Mouse (Mus musculus) ES-E14 (cell line): ENCODE data around the gene Plek2. TPM values are rescaled to one million over a fixed set of nuclear protein-coding genes. Genes with fewer than 3 reads are reported as not detected.
"Not testable (repeated sequence)": the region's sequence is repeated elsewhere in the genome, so short reads cannot be mapped to it uniquely, and the experiment has no call there.

Source experiments
- DNase-seq: peaks from one replicate; pipeline ENCODE4 v3.0.0-alpha.2; 2013; ENCODE audit warnings: low read depth, low spot score
- H3K27ac ChIP-seq: 2 replicates; pipeline ENCODE4 v1.5.1; 2012; ENCODE audit warnings: low read depth, mild to moderate bottlenecking, low read length, moderate library complexity, mixed read lengths; ENCODE audit not compliant: poor library complexity, insufficient read depth, severe bottlenecking
- H3K36me3 ChIP-seq: 2 replicates; pipeline ENCODE4 v1.6.1; 2012; ENCODE audit warnings: mild to moderate bottlenecking, low read length, moderate library complexity, mixed read lengths; ENCODE audit not compliant: control insufficient read depth, poor library complexity, insufficient read depth, severe bottlenecking
- H3K4me1 ChIP-seq, 2 experiments: fragments of 150-350 bp in 1 of 2; sonication (generic) in 1 of 2; 2 replicates each; pipeline ENCODE4 v1.6.1; 2012; ENCODE audit warnings: low read length in 2 of 2, mild to moderate bottlenecking in 1 of 2, mixed read lengths in 1 of 2; ENCODE audit not compliant: control insufficient read depth in 2 of 2, insufficient read depth in 2 of 2, poor library complexity in 1 of 2
- H3K4me3 ChIP-seq, 2 experiments: fragments of 150-350 bp in 1 of 2; sonication (generic) in 1 of 2; 2 replicates each; pipeline ENCODE4 v1.5.1; 2012; ENCODE audit warnings: low read length in 2 of 2, low read depth in 1 of 2, mild to moderate bottlenecking in 1 of 2, mixed read lengths in 1 of 2; ENCODE audit not compliant: insufficient read depth in 1 of 2, poor library complexity in 1 of 2, severe bottlenecking in 1 of 2
- H3K9ac ChIP-seq: 2 replicates; pipeline ENCODE4 v1.6.1; 2012; ENCODE audit warnings: low read depth, mild to moderate bottlenecking, low read length, mixed read lengths; ENCODE audit not compliant: poor library complexity, insufficient read depth, severe bottlenecking
- H3K9me3 ChIP-seq: fragments of 150-350 bp; sonication (generic); 2 replicates; pipeline ENCODE4 v1.6.1; 2012; ENCODE audit warnings: low read depth, mild to moderate bottlenecking, low read length; ENCODE audit not compliant: control insufficient read depth, insufficient read depth
- CHD2 ChIP-seq: IDR thresholded peaks from 2 replicates; pipeline ENCODE4 v1.6.1; 2014; ENCODE audit warnings: mild to moderate bottlenecking, low read depth, low read length, inconsistent platforms
- HCFC1 ChIP-seq: IDR thresholded peaks from 2 replicates; pipeline ENCODE4 v1.6.1; 2012; ENCODE audit warnings: low read length, inconsistent platforms, borderline replicate concordance; ENCODE audit not compliant: insufficient read depth
- MAFK ChIP-seq: IDR thresholded peaks from 2 replicates; pipeline ENCODE4 v1.6.1; 2014; ENCODE audit warnings: mild to moderate bottlenecking, low read depth, low read length, inconsistent platforms; ENCODE audit not compliant: insufficient read depth
- ZC3H11A ChIP-seq: IDR thresholded peaks from 2 replicates; pipeline ENCODE4 v1.6.1; 2012; ENCODE audit warnings: low read depth, mild to moderate bottlenecking, inconsistent platforms, low read length, borderline replicate concordance
- ZNF384 ChIP-seq: IDR thresholded peaks from 2 replicates; pipeline ENCODE4 v1.6.1; 2012; ENCODE audit warnings: low read depth, low read length, inconsistent platforms
- in situ Hi-C, 2 experiments: fragments of 600-800 bp; cut with MboI; formaldehyde crosslinking; loops; one replicate each; pipeline ENCODE4 v1.15.1; 2025; ENCODE audit warnings: low sequenced_read_pairs in 2 of 2, inconsistent platforms in 1 of 2; ENCODE audit not compliant: unreplicated experiment in 2 of 2
- total RNA-seq: library from RNA; depleted of rRNA; stranded (reverse); fragments of 300-350 nt; gene quantifications from 2 replicates; pipeline ENCODE4 v1.2.3, GENCODE M21; 2012

Gene Plek2
- total RNA-seq, 1 experiment = 0.98 TPM

- no peak for DNase-seq
- Histone ChIP-seq H3K4me1 (no peaks in the 10 kb centered on the region), H3K9me3 (no peaks in the 10 kb centered on the region), H3K36me3 (no peaks in the 10 kb centered on the region), H3K27ac (no peak overlapping the region), H3K9ac (no peak overlapping the region), H3K4me3 (no peak overlapping the region)
- in situ Hi-C loops = no loop called here
- TF ChIP-seq HCFC1 = no peak
- no peak for TF ChIP-seq MAFK
- no peak for TF ChIP-seq ZNF384
- no peak for TF ChIP-seq CHD2
- TF ChIP-seq ZC3H11A = no peak
These were observed 23.1 kb upstream of the Plek2 start for GRCm38 (mm10) chr12:78929900-78930299.

GRCm38 (mm10) chr12:78927287-78927686, 20.5 kb upstream of the Plek2 start:
- Histone ChIP-seq H3K4me3 (no peak overlapping the region), H3K4me1 (no peaks in the 10 kb centered on the region), H3K27ac (no peak overlapping the region), H3K9me3 (no peaks in the 10 kb centered on the region), H3K9ac (no peak overlapping the region), H3K36me3 (no peaks in the 10 kb centered on the region)
- in situ Hi-C loops = no loop called here
- no peak for TF ChIP-seq MAFK
- no peak for DNase-seq

GRCm38 (mm10) chr12:78923539-78924189, 16.9 kb upstream of the Plek2 start:
- Histone ChIP-seq H3K9me3 (no peaks in the 10 kb centered on the region), H3K4me3 (no peak overlapping the region), H3K36me3 (no peaks in the 10 kb centered on the region), H3K9ac (no peak overlapping the region), H3K27ac (no peak overlapping the region), H3K4me1 (no peaks in the 10 kb centered on the region)
- in situ Hi-C loops = loop anchor here in 1 of 2 experiments (5.0 kb wide), 1 partner anchor 174 kb away; no protein-coding TSS in a partner anchor
- TF ChIP-seq CHD2 = no peak
- TF ChIP-seq HCFC1 = no peak
- TF ChIP-seq ZNF384 = no peak
- TF ChIP-seq MAFK = no peak
- DNase-seq = no peak

GRCm38 (mm10) chr12:78922977-78923376, 16.2 kb upstream of the Plek2 start:
- H3K4me3 ChIP-seq, H3K9ac ChIP-seq, H3K9me3 ChIP-seq, H3K4me1 ChIP-seq, H3K27ac ChIP-seq, H3K36me3 ChIP-seq, DNase-seq: not testable (repeated sequence)
- in situ Hi-C loops = loop anchor here in 1 of 2 experiments (5.0 kb wide), 1 partner anchor 174 kb away; no protein-coding TSS in a partner anchor

GRCm38 (mm10) chr12:78922058-78922457, 15.3 kb upstream of the Plek2 start:
- H3K9me3 ChIP-seq = no peaks in the 10 kb centered on the region
- no peaks in the 10 kb centered on the region for H3K4me1 ChIP-seq
- in situ Hi-C loops = loop anchor here in 1 of 2 experiments (5.0 kb wide), 1 partner anchor 175 kb away; no protein-coding TSS in a partner anchor
- H3K36me3 ChIP-seq = no peaks in the 10 kb centered on the region
- TF ChIP-seq HCFC1 (no peak), MAFK (no peak), ZC3H11A (no peak), CHD2 (no peak), ZNF384 (no peak)
- no peak overlapping the region for H3K4me3 ChIP-seq
- no peak for DNase-seq
- no peak overlapping the region for H3K27ac ChIP-seq
- no peak overlapping the region for H3K9ac ChIP-seq
